Comparison of ENCODE assay signal across 8 mouse cellular contexts in the genomic region with DNA sequence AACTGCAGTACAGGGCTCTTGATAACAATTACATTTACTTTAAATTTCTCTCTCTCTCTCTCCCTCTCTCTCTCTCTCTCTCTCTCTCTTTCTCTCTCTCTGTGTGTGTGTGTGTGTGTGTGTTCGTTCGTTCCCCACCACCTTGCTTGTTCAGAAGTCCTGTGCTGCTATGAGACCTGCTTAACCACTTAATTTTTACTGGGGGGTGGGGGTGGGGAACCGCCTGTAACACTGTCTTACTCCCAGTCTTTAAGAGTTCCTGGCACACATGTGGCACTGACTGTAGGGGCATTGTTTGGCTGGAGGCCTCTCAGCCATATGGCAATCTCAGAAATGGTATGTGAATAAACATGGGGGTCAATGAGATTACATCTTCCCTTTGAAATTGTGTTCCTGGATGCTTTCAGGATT.
DNase-seq lines count a peak whose midpoint lies in the region; ATAC-seq lines count a peak whose summit lies in the region.

No protein-coding gene starts in this region.

- no peaks in the 10 kb centered on the region for H3K9me3 ChIP-seq in heart, embryonic 10.5 days
- H3K9me3 ChIP-seq in hindbrain, embryonic 12.5 days (replicated peaks) = no peaks in the 10 kb centered on the region
- no peaks in the 10 kb centered on the region for H3K9me3 ChIP-seq in midbrain, embryonic 14.5 days (ENCODE audit: control insufficient read depth, low read length)

- H3K4me2 ChIP-seq in hindbrain, embryonic 12.5 days (replicated peaks) = peak overlapping the region; percentile 80
- H3K4me2 ChIP-seq in midbrain, embryonic 14.5 days (ENCODE audit: low read length) = peak overlapping the region; percentile 92

- H3K4me1 ChIP-seq in heart, embryonic 10.5 days = peaks cover 60% of the 10 kb centered on the region
- H3K4me1 ChIP-seq in hindbrain, embryonic 12.5 days = peaks cover 70% of the 10 kb centered on the region
- peaks cover 58% of the 10 kb centered on the region for H3K4me1 ChIP-seq in midbrain, embryonic 14.5 days (ENCODE audit: control insufficient read depth, insufficient read depth, low read length)

- no peaks in the 10 kb centered on the region for H3K36me3 ChIP-seq in heart, embryonic 10.5 days
- no peaks in the 10 kb centered on the region for H3K36me3 ChIP-seq in hindbrain, embryonic 12.5 days
- no peaks in the 10 kb centered on the region for H3K36me3 ChIP-seq in midbrain, embryonic 14.5 days (ENCODE audit: control insufficient read depth, insufficient read depth, low read length)

- H3K9ac ChIP-seq in hindbrain, embryonic 12.5 days = peak overlapping the region; percentile 80
- H3K9ac ChIP-seq in midbrain, embryonic 14.5 days (replicated peaks; ENCODE audit: low read length) = peak overlapping the region; percentile 68; the same call in 1 of the 2 replicates

- peak overlapping the region; percentile 80 for H3K4me3 ChIP-seq in heart, embryonic 10.5 days
- H3K4me3 ChIP-seq in hindbrain, embryonic 12.5 days = peak overlapping the region; percentile 49
- H3K4me3 ChIP-seq in midbrain, embryonic 14.5 days (replicated peaks; ENCODE audit: low read depth, low read length) = peak overlapping the region; percentile 48

- 1% methylated on average over 3 of the region's 3 CpGs for WGBS in heart, embryonic 10.5 days
- 1% methylated on average over 3 of the region's 3 CpGs for WGBS in hindbrain, embryonic 12.5 days
- WGBS in midbrain, embryonic 14.5 days = 2% methylated on average over 3 of the region's 3 CpGs

- no peak for ATAC-seq in hindbrain, embryonic 12.5 days (ENCODE audit: low FRiP score)
- no peak for ATAC-seq in midbrain, embryonic 14.5 days (ENCODE audit: low FRiP score, low TSS enrichment)

- peak overlapping the region; percentile 98 for H3K27ac ChIP-seq in heart, embryonic 10.5 days
- peak overlapping the region; percentile 96 for H3K27ac ChIP-seq in hindbrain, embryonic 12.5 days
- H3K27ac ChIP-seq in midbrain, embryonic 14.5 days (replicated peaks; ENCODE audit: low read depth, low read length) = peak overlapping the region; percentile 91

- no peak for DNase-seq in heart, embryonic 10.5 days (ENCODE audit: low spot score)
- DNase-seq in heart, adult 9 months (ENCODE audit: low spot score in 2 of 2) = no peak
- peak; percentile 62 for DNase-seq in MN1 (ENCODE audit: low spot score)
- DNase-seq in midbrain, embryonic 14.5 days = no peak
- DNase-seq in natural killer cell, adult 2 months (ENCODE audit: low spot score in 2 of 2) = no peak
- no peak for DNase-seq in left cerebral cortex, adult 11 months (ENCODE audit: low spot score)
- DNase-seq in kidney, adult 11 months = no peak

- no peaks in the 10 kb centered on the region for H3K27me3 ChIP-seq in heart, embryonic 10.5 days (ENCODE audit: insufficient read depth, poor library complexity, severe bottlenecking)
- H3K27me3 ChIP-seq in hindbrain, embryonic 12.5 days = no peaks in the 10 kb centered on the region
- no peaks in the 10 kb centered on the region for H3K27me3 ChIP-seq in midbrain, embryonic 14.5 days (ENCODE audit: control insufficient read depth, insufficient read depth, low read length)
